Mouse (Mus musculus): ENCODE results near the gene Cox6b2. TPM values are rescaled to one million over a fixed set of nuclear protein-coding genes. Genes with fewer than 3 reads are reported as not detected.

Gene Cox6b2
- polyA plus RNA-seq, 1 experiment from 2014 or later = 116 TPM

- H3K4me1 ChIP-seq (replicated peaks; ENCODE audit: control insufficient read depth, insufficient read depth, low read length) = no peaks in the 10 kb centered on the region
- no peak overlapping the region for H3K4me3 ChIP-seq (ENCODE audit: low read depth, low read length)
- DNase-seq (ENCODE audit: low spot score) (no peak), ATAC-seq (replicated peaks; ENCODE audit: low FRiP score) (peak; percentile 38; the same call in 1 of the 2 replicates)
- H3K36me3 ChIP-seq (ENCODE audit: control insufficient read depth, insufficient read depth, low read length) = peaks cover 6% of the 10 kb centered on the region; the same call in 1 of the 2 replicates
- no peak overlapping the region for H3K9ac ChIP-seq (ENCODE audit: low read depth, low read length)
- no peaks in the 10 kb centered on the region for H3K27me3 ChIP-seq (replicated peaks; ENCODE audit: control insufficient read depth, insufficient read depth, low read length)
- peak overlapping the region; percentile 55 for H3K4me2 ChIP-seq
- WGBS = 39% methylated on average over 18 of the region's 18 CpGs
- no peak overlapping the region for H3K27ac ChIP-seq (ENCODE audit: low read depth, low read length)
- no peaks in the 10 kb centered on the region for H3K9me3 ChIP-seq (ENCODE audit: control insufficient read depth, low read length)
Observed at GRCm38 (mm10) chr7:4705098-4705497, 47.8 kb downstream of the Cox6b2 start.

GRCm38 (mm10) chr7:4703195-4703594, 49.7 kb downstream of the Cox6b2 start:
- peaks cover 2% of the 10 kb centered on the region; the same call in 1 of the 2 replicates for H3K36me3 ChIP-seq (ENCODE audit: control insufficient read depth, insufficient read depth, low read length)
- no peak overlapping the region for H3K27ac ChIP-seq (ENCODE audit: low read depth, low read length)
- no peaks in the 10 kb centered on the region for H3K4me1 ChIP-seq (replicated peaks; ENCODE audit: control insufficient read depth, insufficient read depth, low read length)
- no peak overlapping the region for H3K9ac ChIP-seq (ENCODE audit: low read depth, low read length)
- no peaks in the 10 kb centered on the region for H3K27me3 ChIP-seq (replicated peaks; ENCODE audit: control insufficient read depth, insufficient read depth, low read length)
- no peak overlapping the region for H3K4me2 ChIP-seq
- WGBS = 87% methylated on average over 7 of the region's 7 CpGs
- DNase-seq (ENCODE audit: low spot score) (no peak), ATAC-seq (replicated peaks; ENCODE audit: low FRiP score) (no peak)
- H3K9me3 ChIP-seq (ENCODE audit: control insufficient read depth, low read length) = no peaks in the 10 kb centered on the region
- no peak overlapping the region for H3K4me3 ChIP-seq (ENCODE audit: low read depth, low read length)

- DNase-seq (ENCODE audit: low spot score) = no peak
- no peak overlapping the region for H3K4me2 ChIP-seq
- no peak for ATAC-seq (replicated peaks; ENCODE audit: low FRiP score)
- H3K9me3 ChIP-seq (ENCODE audit: control insufficient read depth, low read length) = no peaks in the 10 kb centered on the region
- no peak overlapping the region for H3K4me3 ChIP-seq (ENCODE audit: low read depth, low read length)
- H3K27me3 ChIP-seq (replicated peaks; ENCODE audit: control insufficient read depth, insufficient read depth, low read length) = no peaks in the 10 kb centered on the region
- H3K27ac ChIP-seq (ENCODE audit: low read depth, low read length) = no peak overlapping the region
- H3K36me3 ChIP-seq (ENCODE audit: control insufficient read depth, insufficient read depth, low read length) = peaks cover 2% of the 10 kb centered on the region; the same call in 1 of the 2 replicates
- H3K9ac ChIP-seq (ENCODE audit: low read depth, low read length) = no peak overlapping the region
- H3K4me1 ChIP-seq (replicated peaks; ENCODE audit: control insufficient read depth, insufficient read depth, low read length) = no peaks in the 10 kb centered on the region
- 77% methylated on average over 8 of the region's 8 CpGs for WGBS
Observed at GRCm38 (mm10) chr7:4702334-4702733, 50.6 kb downstream of the Cox6b2 start.

Other genes with a start within 250 kb of the Cox6b2 start
- 25.1 and 27.7 TPM in 2 replicates for gene Tnnt1, start 236.7 kb downstream of the Cox6b2 start, polyA plus RNA-seq (2014; fragmentation: Nextera tagmentation; extraction: Ambion mirVana)
- gene Tnni3, start 228.9 kb downstream of the Cox6b2 start, polyA plus RNA-seq (2014; fragmentation: Nextera tagmentation; extraction: Ambion mirVana) = 8.9 and 17.0 TPM in 2 replicates
- 0.22 and 0.45 TPM in 2 replicates for gene Dnaaf3, start 220.6 kb downstream of the Cox6b2 start, polyA plus RNA-seq (2014; fragmentation: Nextera tagmentation; extraction: Ambion mirVana)
- 0.73 and 1.2 TPM in 2 replicates for gene Syt5, start 205.6 kb downstream of the Cox6b2 start, polyA plus RNA-seq (2014; fragmentation: Nextera tagmentation; extraction: Ambion mirVana)
- gene Ptprh, start 149.1 kb downstream of the Cox6b2 start, polyA plus RNA-seq (2014; fragmentation: Nextera tagmentation; extraction: Ambion mirVana) = not detected in 2 replicates
- gene Tmem86b, start 121.7 kb downstream of the Cox6b2 start, polyA plus RNA-seq (2014; fragmentation: Nextera tagmentation; extraction: Ambion mirVana) = 12.9 and 18.0 TPM in 2 replicates
- 5.6 and 6.6 TPM in 2 replicates for gene Ppp6r1, start 94.1 kb downstream of the Cox6b2 start, polyA plus RNA-seq (2014; fragmentation: Nextera tagmentation; extraction: Ambion mirVana)
- gene Hspbp1, start 68.0 kb downstream of the Cox6b2 start, polyA plus RNA-seq (2014; fragmentation: Nextera tagmentation; extraction: Ambion mirVana) = 132 and 137 TPM in 2 replicates
- gene Brsk1, start 62.5 kb downstream of the Cox6b2 start, polyA plus RNA-seq (2014; fragmentation: Nextera tagmentation; extraction: Ambion mirVana) = 0.66 and 1.0 TPM in 2 replicates
- 0.16 TPM in 1 of 2 replicates, not detected in the other for gene Tmem150b, start 27.8 kb downstream of the Cox6b2 start, polyA plus RNA-seq (2014; fragmentation: Nextera tagmentation; extraction: Ambion mirVana)
- gene Kmt5c, start 13.0 kb downstream of the Cox6b2 start, polyA plus RNA-seq (2014; fragmentation: Nextera tagmentation; extraction: Ambion mirVana) = 88.8 and 97.1 TPM in 2 replicates
- not detected in 2 replicates for gene Fam71e2, start 18.2 kb upstream of the Cox6b2 start, polyA plus RNA-seq (2014; fragmentation: Nextera tagmentation; extraction: Ambion mirVana)
- gene Il11, start 29.8 kb upstream of the Cox6b2 start, polyA plus RNA-seq (2014; fragmentation: Nextera tagmentation; extraction: Ambion mirVana) = 0.12 TPM in 1 of 2 replicates, not detected in the other
- 0.86 TPM in 1 of 2 replicates, not detected in the other for gene Tmem190, start 29.8 kb upstream of the Cox6b2 start, polyA plus RNA-seq (2014; fragmentation: Nextera tagmentation; extraction: Ambion mirVana)
- 12.2 and 12.4 TPM in 2 replicates for gene Tmem238, start 36.6 kb upstream of the Cox6b2 start, polyA plus RNA-seq (2014; fragmentation: Nextera tagmentation; extraction: Ambion mirVana)
- gene Rpl28, start 39.8 kb upstream of the Cox6b2 start, polyA plus RNA-seq (2014; fragmentation: Nextera tagmentation; extraction: Ambion mirVana) = 218 and 238 TPM in 2 replicates
- gene Ube2s, start 59.5 kb upstream of the Cox6b2 start, polyA plus RNA-seq (2014; fragmentation: Nextera tagmentation; extraction: Ambion mirVana) = 367 and 402 TPM in 2 replicates
- 0.03 and 0.11 TPM in 2 replicates for gene Shisa7, start 91.6 kb upstream of the Cox6b2 start, polyA plus RNA-seq (2014; fragmentation: Nextera tagmentation; extraction: Ambion mirVana)
- gene Isoc2b, start 117.2 kb upstream of the Cox6b2 start, polyA plus RNA-seq (2014; fragmentation: Nextera tagmentation; extraction: Ambion mirVana) = 5.2 and 5.3 TPM in 2 replicates
- gene Isoc2a, start 124.1 kb upstream of the Cox6b2 start, polyA plus RNA-seq (2014; fragmentation: Nextera tagmentation; extraction: Ambion mirVana) = 1.3 and 1.4 TPM in 2 replicates
- 0.22 TPM in 1 of 2 replicates, not detected in the other for gene Gm36210, start 153.4 kb upstream of the Cox6b2 start, polyA plus RNA-seq (2014; fragmentation: Nextera tagmentation; extraction: Ambion mirVana)
- gene Zfp628, start 162.1 kb upstream of the Cox6b2 start, polyA plus RNA-seq (2014; fragmentation: Nextera tagmentation; extraction: Ambion mirVana) = 3.3 and 3.5 TPM in 2 replicates
- gene Nat14, start 168.9 kb upstream of the Cox6b2 start, polyA plus RNA-seq (2014; fragmentation: Nextera tagmentation; extraction: Ambion mirVana) = 1.4 and 1.5 TPM in 2 replicates
- gene Ssc5d, start 172.7 kb upstream of the Cox6b2 start, polyA plus RNA-seq (2014; fragmentation: Nextera tagmentation; extraction: Ambion mirVana) = 0.70 and 0.82 TPM in 2 replicates
- gene Sbk2, start 211.3 kb upstream of the Cox6b2 start, polyA plus RNA-seq (2014; fragmentation: Nextera tagmentation; extraction: Ambion mirVana) = 0.22 TPM in 1 of 2 replicates, not detected in the other
- gene Sbk3, start 218.1 kb upstream of the Cox6b2 start, polyA plus RNA-seq (2014; fragmentation: Nextera tagmentation; extraction: Ambion mirVana) = not detected in 2 replicates
- 13.7 and 16.8 TPM in 2 replicates for gene Zfp579, start 243.1 kb upstream of the Cox6b2 start, polyA plus RNA-seq (2014; fragmentation: Nextera tagmentation; extraction: Ambion mirVana)

Measured in liver, embryonic 11.5 days (tissue).